Mouse (Mus musculus) c-Kit-positive CD71-positive TER-119-negative erythroid progenitor cells, embryonic 14.5 days (primary cell): ENCODE measurements at regions not wholly inside any gene's neighbourhood (a gene's known extent, or its start where the extent isn't known, plus 50 kb on each side); places are given as distances from the start of the nearest gene placed in this dataset.
A peak's percentile ranks its signal among the peaks of the same experiment; 100 is the strongest.

Experiments
- DNase-seq: peaks from one replicate; pipeline ENCODE4 v3.0.0-alpha.2; 2013; ENCODE audit warnings: low read depth

DNA sequence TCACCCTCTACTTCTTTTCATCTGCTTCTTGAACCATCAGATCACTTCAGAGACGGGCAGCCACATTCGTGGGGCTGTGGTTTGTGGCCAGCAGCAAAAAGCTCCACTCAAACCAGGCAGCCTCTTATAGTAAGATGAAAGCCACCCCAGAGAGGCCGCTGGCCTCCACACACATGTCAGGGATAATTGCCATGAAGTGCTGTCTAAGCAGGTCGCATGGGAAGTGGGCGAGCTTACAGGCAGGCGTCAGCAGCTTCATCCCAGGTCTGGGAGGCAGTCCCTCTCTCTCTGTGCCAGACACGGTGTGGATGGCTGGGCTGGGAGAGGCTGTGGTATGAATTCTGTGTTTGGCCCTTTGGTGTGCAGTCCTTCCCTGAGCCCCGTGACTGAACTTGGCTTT is 358.4 kb upstream of the Kcnab2 start:
- DNase-seq = no peak

DNA sequence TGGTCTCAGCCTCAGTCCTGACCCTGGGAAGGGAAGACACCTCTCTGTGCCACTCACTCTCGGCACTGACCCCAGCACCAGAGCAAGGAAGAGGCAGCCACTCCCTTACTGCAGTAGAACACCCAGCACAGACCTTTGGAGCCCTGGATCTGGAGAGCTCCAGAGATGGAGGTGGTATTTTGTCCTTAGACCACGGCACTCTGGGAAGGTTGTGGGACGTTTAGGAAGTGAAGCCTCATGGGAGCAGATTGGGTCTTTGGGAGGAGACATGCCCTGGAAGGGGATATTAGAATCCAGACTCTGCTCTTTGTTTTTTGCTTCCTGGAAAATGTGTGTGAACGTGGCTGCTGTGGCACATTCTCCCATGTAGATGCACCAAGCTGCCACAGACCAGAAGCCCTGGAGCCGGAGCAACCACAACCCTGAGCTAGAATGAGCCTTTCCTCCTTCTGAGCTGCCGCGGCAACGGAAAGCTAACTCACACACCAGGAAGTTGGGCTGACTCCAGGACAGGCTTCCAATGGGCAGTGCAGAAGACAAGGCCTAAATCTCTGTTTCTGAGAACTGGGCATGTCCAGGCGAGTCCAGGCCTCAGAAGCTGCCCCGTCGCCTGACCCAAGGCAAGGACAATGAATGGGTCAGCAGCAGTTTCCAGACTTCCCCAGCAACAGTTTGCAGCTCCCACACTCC is 356.9 kb upstream of the Kcnab2 start:
- no peak for DNase-seq

DNA sequence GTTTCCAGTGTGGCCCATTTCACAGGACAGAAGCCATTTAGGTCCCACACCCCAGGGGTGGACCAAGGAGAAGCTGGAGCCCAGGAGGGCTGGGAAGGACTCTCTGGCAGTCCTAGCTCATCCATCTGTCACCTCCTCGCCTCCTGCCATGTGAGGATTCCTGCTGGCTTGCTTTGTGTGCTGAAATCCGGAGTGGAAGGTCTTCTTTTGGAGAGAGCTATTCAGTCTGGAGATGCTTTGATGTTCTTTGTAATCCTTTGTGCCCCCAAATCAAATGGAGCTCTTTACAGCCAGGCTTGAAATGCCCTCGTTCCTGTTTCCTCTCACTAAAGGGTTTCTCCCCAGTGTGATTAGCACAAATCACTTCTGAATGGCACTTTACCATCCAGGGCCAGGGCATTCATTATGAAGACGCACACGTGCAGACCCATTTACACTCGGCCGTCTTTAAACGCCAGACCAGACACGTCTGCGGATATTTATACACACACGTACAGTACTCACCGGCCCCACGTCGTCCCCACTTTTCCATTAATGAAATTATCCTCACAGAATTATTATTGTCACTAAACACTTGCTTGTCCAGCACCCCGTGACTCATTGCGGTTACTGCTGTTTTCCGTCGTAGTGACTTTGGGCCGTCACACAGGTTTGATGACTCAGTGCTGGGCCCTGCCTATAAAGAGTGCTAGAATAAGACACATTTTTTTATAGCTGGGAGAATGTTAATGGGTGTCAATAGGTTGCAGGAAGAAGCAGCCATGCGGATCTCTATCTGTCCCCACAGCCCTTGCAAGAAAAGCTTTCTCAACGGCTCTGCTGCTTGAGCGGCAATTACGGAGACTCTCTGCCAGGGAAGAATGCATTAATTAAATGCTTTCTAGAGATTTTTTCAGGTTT is 356.0 kb upstream of the Kcnab2 start:
- no peak for DNase-seq

DNA sequence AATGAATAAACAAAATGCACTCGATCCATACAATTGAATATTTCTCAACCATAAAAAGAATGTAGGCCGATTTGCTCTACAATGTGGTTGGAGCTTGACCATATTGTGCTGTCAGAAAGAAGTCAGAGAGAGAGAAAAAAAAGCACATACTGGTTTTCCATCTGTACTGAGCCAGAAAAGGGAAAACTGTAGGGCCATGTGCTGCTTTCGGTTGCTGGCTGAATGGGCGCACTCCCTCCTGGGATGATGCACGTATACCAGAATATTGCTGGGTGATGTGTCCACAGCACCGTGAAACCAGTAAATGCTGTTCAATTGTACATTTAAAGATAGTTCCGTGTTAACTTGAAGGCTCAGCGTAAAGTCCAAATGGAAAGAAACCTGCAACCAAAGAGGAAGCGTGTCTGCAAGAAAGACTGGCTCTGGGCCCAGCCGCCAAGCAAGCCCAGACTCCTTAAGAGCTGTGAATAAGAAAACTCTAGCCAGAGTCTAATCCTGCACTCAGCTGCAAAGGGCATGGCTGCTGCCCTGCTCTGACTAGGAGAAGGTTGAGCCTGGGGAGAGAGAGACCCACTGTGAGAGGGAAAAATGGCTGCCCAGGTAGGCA is 355.2 kb upstream of the Kcnab2 start:
- DNase-seq = no peak

DNA sequence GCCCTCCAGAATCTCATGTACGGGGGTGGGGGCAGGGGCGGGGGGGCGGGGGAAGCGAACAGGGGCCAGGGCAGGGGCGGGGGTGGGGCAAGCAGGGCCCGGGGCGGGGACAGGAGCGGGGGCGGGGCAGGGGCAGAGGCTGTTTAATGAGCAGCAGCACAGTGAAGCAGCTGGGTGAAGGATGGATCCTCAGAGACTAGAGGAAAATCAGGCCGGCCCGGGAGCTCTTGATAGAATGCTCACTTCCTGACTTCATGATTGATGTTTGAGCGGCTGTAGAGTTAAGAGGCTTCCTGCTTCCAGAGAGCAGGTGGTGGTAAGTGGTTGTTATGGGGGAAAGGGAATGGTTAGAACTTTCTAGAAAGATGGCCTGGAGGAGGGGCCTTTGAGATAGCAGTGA is 347.5 kb upstream of the Kcnab2 start:
- no peak for DNase-seq

DNA sequence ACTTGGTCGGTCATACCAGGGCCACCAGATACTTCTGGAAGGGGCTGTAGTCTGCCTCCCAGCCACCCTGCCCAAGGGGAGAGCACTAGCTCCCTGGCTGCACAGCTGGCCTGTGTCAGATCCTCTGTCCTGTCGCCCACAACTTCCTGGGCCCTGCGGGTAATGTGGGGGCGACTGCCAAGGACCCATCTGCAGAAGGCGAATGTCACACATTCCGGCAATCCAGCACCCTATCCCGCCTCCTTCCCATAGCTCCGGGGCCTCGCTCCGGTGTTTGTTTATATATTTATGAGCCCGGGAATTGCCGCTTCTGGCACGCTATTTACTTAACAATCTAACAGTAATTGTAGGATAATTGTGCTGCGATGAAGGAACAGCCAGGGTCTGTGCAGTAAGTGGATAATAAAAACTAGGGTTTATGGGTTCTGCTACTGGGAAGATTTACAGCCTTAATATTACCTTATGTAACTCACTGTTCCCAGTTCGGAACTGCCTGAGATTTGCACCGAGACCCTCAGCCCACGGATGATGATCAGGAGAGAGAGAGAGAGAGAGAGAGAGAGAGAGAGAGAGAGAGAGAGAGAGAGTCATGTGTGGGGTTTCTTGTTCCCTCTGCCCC is 338.6 kb upstream of the Kcnab2 start:
- DNase-seq = no peak

DNA sequence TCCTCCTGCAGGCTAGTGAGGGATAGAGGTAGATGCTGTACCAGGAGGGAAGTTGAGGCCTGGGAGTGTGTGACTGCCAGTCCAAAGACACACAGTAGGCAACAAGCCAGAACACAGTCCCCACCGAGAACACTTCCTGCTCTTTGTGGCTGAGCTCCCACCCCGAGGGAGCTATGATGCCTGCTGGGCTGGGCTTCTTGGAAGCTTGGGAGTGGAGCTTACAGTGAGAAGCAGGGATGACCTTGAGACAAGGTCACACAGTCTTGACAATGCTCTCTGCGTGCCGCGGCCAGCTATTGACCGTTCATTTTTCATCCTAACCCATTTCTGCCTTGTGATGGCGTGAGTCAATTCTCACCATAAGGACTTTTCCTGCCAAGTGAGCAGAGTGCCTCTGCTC is 328.9 kb upstream of the Kcnab2 start:
- DNase-seq = no peak

DNA sequence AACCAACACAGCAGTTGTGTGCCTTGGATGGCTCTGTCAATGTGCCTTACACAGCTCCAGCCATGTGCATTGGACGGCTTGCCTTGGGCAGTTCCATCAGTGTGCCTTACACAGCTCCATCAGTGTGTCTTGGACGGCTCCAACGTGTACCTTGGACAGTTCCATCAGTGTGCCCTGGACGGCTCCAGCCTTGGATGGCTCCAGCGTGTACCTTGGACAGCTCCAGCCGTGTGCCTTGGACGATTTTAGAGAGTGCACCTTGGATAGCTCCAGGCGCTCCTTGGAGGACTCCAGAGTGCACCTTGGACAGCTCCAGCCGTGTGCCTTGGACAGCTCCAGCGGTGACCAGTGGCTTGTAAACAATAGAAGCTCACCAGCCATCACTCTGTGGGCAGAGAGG is 321.7 kb upstream of the Kcnab2 start:
- peak; percentile 5 for DNase-seq

DNA sequence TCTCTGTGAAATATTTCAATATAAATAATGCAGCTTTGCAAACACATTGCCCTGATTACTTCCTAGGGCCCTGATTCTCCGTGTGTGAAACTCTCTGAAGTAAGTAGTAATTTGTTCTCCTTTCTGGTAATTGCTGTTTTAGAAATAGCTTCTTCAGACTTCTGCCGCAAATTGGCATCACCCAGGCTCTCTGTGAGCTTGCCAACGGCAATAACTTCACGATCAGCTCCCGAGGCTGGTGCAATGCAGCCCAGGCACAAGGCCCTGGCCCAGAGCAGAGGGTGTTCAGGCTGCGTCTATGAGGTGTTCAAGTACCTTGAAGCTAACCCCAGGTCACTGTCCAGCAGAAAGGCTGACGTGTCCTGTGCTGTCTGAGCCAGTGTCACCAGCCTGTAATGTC is 310.8 kb upstream of the Kcnab2 start:
- DNase-seq = no peak

DNA sequence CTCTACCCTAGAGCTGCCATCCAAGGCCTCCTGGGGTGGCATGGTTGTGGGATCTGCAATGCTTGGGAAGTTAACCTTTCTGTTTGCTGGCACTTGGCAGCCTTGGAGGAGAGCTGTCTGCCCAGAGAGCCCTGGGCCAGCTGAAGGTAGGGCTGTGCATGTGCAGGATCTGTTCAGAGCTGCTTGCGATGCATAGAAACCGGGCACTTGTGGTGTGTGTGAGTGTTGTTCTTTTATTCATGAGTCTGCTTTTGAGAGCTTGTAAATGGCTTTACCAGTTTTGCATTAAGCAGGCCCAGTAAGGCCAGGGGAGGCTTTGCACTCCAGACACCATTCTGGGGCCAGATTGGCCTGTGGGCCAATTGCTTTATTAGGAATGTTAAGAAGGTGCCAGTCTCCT is 307.3 kb upstream of the Kcnab2 start:
- no peak for DNase-seq

DNA sequence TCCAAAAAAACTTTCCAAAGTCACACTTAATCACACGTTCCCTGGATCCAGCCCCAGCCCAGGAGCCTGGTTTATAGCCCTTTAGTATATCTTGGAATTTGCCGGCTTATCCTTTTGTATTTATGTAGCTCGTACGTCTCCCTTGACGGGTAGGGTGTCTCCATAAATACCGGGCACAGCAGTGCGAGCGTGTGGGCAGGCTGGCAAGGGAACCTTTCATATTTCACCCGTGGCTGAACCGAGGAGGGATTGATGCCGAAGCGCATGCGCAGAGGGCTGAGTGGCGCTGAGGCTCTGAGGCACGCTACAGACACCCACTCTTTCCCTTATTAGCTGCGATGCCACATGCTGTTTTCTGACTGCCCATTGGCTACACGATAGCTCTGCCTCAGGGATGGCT is 301.9 kb upstream of the Kcnab2 start:
- DNase-seq = no peak

DNA sequence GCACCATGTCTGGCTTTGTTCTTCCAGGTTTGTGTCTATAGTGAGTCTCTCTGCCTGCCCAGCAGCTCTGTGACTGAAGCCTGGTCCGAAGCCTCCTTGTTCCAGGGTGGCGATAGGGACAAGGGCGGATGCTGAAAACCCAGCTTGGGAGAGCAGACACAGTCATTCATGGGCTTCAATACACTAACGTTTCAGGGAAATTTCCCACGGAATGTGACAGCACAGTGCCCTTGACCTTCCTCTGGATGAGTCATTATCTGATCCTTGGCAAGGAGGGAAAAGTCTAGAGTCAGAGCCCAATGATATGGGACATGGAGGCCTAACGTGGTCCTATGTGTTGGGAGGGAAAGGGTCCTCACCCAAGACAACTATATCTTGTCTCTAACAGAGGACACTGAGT is 298.1 kb upstream of the Kcnab2 start:
- no peak for DNase-seq

DNA sequence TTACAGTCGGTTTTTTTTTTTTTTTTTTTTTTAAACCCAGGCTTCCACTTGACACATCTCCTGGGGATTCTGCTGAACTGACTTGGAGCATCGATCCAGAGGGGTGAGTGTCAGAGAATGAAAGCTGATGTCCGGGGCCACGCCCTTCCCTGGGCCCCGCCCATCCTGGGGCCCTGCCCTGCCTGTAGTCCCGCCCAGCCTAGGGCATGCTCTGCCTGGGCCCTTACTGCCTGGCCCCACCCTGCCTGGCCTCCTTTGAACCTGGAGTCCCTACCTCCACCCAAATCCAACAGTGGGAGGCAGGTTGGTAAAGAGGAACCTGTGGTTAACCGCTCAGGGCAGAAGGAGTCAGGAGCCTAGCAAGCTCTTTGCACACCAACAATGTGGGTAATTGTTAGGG is 293.7 kb upstream of the Kcnab2 start:
- no peak for DNase-seq

DNA sequence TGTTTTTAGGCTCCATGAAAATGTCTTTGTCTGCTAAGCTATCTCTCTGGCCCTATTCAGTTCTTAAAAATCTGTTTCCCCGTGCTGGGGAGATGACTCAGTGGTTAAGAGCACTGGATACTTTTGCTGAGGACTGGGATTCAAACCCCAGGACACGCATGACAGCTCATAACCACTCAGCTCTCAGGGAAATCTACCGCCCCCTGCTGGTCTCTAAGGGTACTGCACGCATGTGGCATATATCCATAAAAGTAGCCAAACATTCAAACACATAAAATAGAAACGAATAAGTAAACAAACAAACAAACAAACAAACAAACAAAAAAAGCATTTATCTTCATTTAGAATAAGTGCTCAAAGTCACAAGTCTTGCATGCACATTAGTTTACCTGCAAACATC is 289.7 kb upstream of the Kcnab2 start:
- DNase-seq = no peak

DNA sequence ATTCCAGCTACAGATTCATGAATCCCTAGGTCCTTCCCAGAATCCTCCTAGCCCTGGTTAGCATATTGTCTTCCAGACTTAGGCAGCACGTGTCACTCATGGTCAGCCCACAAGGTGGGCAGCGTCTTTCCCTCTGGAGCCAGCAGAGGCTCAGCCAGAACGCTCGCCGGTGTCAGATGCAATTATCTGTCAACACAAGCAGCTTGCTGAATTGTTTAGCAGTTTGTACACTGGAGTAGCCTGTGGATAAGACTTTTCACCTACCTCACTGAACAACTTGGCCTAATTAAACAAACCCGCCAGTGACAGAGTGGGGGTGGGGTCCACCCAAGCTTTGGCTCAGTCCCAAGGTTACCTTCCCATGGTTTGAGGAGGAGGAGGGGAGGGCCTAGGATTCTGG is 285.4 kb upstream of the Kcnab2 start:
- DNase-seq = no peak

DNA sequence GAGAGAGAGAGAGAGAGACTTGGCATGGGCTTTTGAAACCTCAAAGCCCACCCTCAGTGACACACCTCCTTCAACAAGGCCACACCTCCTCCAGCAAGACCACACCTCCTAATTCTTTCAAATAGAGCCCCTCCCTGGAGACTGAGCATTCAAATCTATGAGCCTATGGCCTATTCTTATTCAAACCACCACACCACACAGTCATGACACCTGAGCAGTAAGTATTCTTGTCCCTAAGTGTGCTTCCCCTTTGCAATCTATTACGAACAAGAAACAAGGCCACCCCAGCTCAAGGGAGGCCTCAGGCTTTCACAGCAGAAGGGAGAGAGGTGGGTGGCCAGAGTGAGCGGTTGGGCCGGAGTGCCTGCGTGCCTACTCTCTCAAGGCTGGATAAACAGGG is 284.9 kb upstream of the Kcnab2 start:
- no peak for DNase-seq

DNA sequence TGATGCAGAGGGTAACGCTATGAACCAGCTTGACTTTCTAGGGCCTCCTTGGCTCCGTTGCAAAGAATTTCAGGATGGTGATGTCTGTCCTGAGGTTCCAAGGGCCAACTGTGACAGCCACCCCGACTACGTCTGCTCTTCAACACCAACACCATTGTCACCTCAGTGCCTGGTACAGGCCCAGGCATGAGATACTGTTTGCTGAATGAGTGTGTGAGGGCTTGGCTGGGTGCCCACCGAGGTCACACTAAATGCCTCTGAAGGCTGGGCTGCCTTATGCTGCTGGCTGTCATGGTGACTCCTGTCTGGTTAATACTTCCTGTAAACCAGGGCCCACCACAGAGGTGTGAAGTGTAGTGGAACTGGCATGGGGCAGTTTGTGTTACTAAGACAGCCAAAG is 279.5 kb upstream of the Kcnab2 start:
- no peak for DNase-seq

DNA sequence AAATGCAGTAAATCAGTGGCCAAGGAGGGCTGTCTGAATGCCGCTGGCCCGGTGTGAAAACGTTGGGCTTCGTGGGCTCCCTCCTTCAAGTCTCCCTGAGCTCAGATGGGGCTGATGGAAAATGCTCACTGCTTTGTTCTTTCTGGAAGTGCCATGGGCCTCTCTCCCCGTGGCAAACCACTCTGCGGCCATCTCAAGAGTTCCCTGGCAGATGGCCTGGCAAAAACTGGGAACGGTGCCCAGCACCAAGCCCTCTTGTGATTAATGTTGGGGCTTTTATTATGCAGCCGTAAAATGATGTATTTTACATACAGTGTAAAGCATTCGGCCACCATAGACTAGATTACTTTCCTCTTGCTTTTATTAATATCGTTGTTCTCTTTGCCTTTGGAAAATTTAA is 278.9 kb upstream of the Kcnab2 start:
- DNase-seq = no peak

DNA sequence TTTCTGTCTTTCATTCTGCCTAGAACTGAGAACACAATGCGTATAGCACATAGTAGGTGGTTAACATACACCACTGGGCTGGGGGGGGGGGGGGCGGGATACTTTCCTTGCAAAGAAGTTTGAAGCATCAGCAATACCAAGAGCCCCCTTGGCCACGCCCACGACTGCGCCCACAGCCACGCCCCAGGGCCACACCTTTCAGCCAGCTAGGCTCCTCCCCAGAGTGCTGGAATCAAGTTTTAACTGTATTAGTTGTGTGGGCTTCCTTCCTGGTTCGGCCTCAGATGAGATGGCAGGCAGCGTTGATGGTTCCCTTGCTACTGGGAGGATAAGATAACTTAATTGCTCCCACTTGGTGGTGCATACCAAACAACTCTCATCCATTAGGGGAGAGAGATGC is 278.1 kb upstream of the Kcnab2 start:
- no peak for DNase-seq

DNA sequence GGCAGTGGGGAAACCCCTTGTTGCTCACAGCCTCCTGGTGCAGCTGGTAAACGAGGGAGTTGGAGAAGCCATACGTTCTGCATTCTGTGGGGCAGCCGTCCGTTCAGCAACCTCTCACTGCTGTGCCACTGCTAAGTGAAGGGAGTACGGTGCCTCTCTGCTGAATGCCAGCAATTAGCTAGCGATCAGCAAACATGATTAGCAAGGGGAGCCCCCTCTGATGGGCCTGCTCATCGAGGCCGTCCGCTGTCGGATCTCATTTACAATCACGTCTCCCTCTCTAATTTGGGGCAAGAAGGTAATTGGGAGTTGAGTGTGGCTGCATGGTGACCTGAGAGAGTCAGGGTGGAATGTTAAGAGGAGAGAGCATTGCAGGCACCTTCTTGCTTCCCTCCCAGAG is 266.7 kb upstream of the Kcnab2 start:
- DNase-seq = no peak

DNA sequence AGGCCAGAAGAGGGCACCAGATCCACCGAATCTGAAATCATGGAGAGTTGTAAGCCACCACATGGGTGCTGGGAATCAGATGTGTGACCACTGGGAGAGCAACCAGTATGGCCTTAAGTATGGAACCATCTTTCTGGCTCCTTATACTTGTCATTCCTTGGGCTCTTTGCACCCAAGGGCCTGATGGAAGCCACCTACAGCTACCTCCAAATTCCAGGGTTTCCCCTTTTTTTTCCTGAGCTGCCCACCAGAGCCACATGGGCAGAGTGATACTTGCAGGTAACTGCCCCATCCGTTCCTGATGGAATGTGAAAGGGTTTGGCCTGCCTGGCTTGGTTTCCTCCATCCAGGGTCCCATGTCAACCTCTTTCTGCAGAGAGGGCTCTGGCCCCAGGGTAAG is 255.3 kb upstream of the Kcnab2 start:
- no peak for DNase-seq

DNA sequence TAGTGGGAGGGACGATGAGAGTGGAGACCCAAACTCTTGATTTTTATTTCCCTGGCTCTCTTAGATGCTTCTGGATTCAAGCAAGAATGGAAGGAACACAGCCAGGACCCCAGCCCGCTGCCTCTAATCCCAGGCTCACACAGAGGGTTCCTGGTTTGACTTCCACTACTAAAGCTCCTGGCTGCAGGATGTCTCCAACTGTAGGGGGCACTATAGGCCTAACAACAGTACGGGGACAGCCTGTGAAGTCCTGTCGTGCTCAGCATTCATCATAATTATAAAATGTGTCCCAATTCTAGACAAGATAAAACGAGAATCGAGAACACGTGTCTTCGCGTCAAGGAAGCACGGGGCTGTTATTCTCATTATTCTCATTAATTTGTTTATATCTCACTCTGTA is 254.3 kb upstream of the Kcnab2 start:
- DNase-seq = no peak
